Mouse (Mus musculus) liver, postnatal 0 days (tissue): ENCODE data around the gene Gm20431. TPM values are rescaled to one million over a fixed set of nuclear protein-coding genes. Genes with fewer than 3 reads are reported as not detected.

Experiments used
- ATAC-seq: fragments of 200-750 bp; cut with Nextera tagmentation; 2 replicates; pipeline ENCODE4 v1.8.0; 2017; ENCODE audit warnings: mild to moderate bottlenecking, moderate library complexity
- DNase-seq: peaks from one replicate; pipeline ENCODE4 v3.0.0-alpha.2; 2016
- H3K27ac ChIP-seq: fragments of 300-500 bp; sonication (generic); 2 replicates; pipeline ENCODE4 v1.5.1; 2014; ENCODE audit warnings: antibody characterized with exemption, moderate library complexity, mild to moderate bottlenecking, low read depth
- H3K27me3 ChIP-seq: fragments of 300-500 bp; sonication (generic); 2 replicates; pipeline ENCODE4 v1.6.1; 2014; ENCODE audit warnings: low read length, control low read depth, mixed read lengths; ENCODE audit not compliant: insufficient read depth
- H3K36me3 ChIP-seq: fragments of 300-500 bp; sonication (generic); replicated peaks from 2 replicates; pipeline ENCODE4 v1.6.1; 2014; ENCODE audit warnings: mild to moderate bottlenecking, control low read depth, low read length, moderate library complexity, mixed read lengths; ENCODE audit not compliant: insufficient read depth
- H3K4me1 ChIP-seq: fragments of 300-500 bp; sonication (generic); 2 replicates; pipeline ENCODE4 v1.6.1; 2014; ENCODE audit warnings: antibody characterized with exemption, mild to moderate bottlenecking, control low read depth; ENCODE audit not compliant: insufficient read depth
- H3K4me2 ChIP-seq: fragments of 300-500 bp; sonication (generic); 2 replicates; pipeline ENCODE4 v1.6.1; 2014; ENCODE audit warnings: low read depth, mild to moderate bottlenecking, low read length, moderate library complexity, mixed read lengths
- H3K4me3 ChIP-seq: fragments of 300-500 bp; sonication (generic); 2 replicates; pipeline ENCODE4 v1.5.1; 2014; ENCODE audit warnings: low read depth, low read length
- H3K9ac ChIP-seq: fragments of 300-500 bp; sonication (generic); replicated peaks from 2 replicates; pipeline ENCODE4 v1.6.1; 2014; ENCODE audit warnings: mild to moderate bottlenecking, moderate library complexity
- H3K9me3 ChIP-seq: fragments of 300-500 bp; sonication (generic); 2 replicates; pipeline ENCODE4 v1.6.1; 2016; ENCODE audit warnings: mild to moderate bottlenecking, control low read depth, low read length, mixed read lengths
- CTCF ChIP-seq: sonication (generic); IDR thresholded peaks from 2 replicates; pipeline ENCODE4 v1.5.1; 2016; ENCODE audit warnings: antibody characterized with exemption, low read depth
- EP300 ChIP-seq: IDR thresholded peaks from 2 replicates; pipeline ENCODE4 v1.6.1; 2016; ENCODE audit warnings: antibody characterized with exemption, low read depth, mild to moderate bottlenecking
- WGBS: fragments of 180-500 bp; shearing (Covaris S2); extraction: QIAGEN DNeasy Blood & Tissue Kit; methylation state at CpG from one replicate; pipeline ENCODE4 v1.1.7; 2014; ENCODE audit not compliant: insufficient replicate concordance; 5-methylcytosine and 5-hydroxymethylcytosine counted together
- polyA plus RNA-seq: library from polyadenylated mRNA; unstranded; fragments of >200 nt; fragmentation: Nextera tagmentation; extraction: Ambion mirVana; gene quantifications from 2 replicates; pipeline ENCODE4 v1.2.1, GENCODE M21; 2015

The Gm20431 gene
- polyA plus RNA-seq, 1 experiment from 2014 or later: 1.7 TPM

DNA sequence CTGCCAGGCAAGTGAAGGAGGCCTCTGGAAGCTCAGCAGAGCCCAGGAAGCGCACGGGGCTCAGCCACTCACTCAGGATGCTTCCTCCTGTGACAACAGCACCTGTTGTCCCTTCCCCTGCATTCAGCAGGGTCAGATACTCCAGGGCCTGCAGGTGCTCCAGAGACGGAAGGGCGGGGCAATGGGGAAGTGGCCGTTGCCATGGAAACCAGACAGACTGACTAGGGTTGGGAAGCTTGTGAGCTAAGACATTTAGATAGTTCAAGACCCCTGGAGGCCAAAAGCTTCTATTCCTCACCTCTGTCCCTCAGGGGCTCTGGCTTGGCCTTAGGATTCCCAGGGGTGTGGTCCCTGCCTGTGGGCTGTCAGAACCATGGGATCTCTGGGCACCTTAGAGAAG, 82.8 kb downstream of the Gm20431 start:
- no peak for TF ChIP-seq CTCF
- no peak for TF ChIP-seq EP300
- H3K4me2 ChIP-seq: no peak overlapping the region; the same call in 1 of the 2 replicates
- H3K4me1 ChIP-seq: peaks cover 7% of the 10 kb centered on the region
- DNase-seq: peak; percentile 62
- 36% methylated on average over 5 of the region's 5 CpGs for WGBS
- H3K27ac ChIP-seq: no peak overlapping the region
- H3K9ac ChIP-seq: no peak overlapping the region
- no peaks in the 10 kb centered on the region for H3K9me3 ChIP-seq
- no peaks in the 10 kb centered on the region for H3K27me3 ChIP-seq
- 0 out of 2 replicates have a peak, but pooled peaks have one; percentile 8 for ATAC-seq
- no peaks in the 10 kb centered on the region; the same call in 1 of the 2 replicates for H3K36me3 ChIP-seq
- no peak overlapping the region for H3K4me3 ChIP-seq

DNA sequence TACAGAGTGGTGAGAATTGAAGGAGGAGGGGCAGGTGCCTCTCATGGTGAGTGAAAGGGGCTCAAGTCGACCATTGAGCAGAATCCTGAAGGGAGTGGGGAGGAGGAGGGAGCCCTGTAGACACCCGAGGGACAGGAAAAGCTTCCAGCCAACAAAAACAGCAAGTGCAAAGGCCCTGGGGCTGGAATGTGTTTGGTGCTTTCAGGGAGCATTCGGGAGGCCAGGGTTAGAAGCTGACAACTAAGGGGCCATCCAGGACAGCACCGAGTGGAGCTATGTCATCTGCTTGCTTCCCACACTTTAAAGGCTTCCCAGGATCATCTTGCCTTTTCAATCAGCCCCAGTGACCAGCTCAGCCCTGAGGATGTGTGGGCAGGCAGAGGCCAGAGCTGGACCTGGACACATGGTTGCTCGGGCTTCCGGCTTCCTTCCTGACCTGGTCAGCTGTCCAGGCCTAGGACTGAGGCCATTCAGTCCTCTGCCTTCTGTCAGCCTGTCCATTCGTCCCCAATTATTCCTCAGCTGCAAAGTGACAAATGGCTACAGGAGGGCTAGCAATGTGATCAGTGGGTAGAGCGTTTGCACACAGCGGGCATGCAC, 84.0 kb downstream of the Gm20431 start:
- H3K27ac ChIP-seq: no peak overlapping the region
- TF ChIP-seq CTCF: no peak
- no peak for TF ChIP-seq EP300
- no peak overlapping the region for H3K9ac ChIP-seq
- no peak for DNase-seq
- H3K9me3 ChIP-seq: no peaks in the 10 kb centered on the region
- no peak for ATAC-seq
- peaks cover 3% of the 10 kb centered on the region for H3K4me1 ChIP-seq
- H3K4me3 ChIP-seq: no peak overlapping the region
- no peak overlapping the region for H3K4me2 ChIP-seq
- 68% methylated on average over 9 of the region's 9 CpGs for WGBS
- no peaks in the 10 kb centered on the region for H3K27me3 ChIP-seq
- no peaks in the 10 kb centered on the region; the same call in 1 of the 2 replicates for H3K36me3 ChIP-seq

DNA sequence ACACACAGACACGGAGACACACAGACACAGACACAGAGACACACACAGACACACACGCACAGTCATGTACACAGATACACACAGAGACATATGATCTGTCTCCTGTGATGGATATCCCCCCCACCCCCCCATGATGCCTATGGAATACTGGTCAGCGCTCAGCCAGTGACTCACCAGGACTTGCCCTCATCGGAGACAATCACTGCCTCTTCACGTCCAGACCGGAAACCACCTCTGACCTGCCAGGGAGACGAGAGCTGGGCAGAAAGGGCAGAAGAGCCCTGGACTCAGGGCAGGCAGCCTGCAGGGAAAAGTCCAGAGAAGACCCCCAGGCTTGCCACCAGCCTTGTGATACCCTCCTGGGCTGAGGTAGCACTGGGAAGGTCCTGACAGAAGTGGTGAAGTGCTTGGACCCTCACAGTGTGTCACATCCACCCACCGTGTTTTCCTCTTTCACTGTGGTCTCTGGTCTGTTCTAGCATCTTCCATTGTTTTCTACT, 85.1 kb downstream of the Gm20431 start:
- Histone ChIP-seq H3K4me3 (no peak overlapping the region), H3K4me2 (no peak overlapping the region), H3K9ac (no peak overlapping the region), H3K27me3 (no peaks in the 10 kb centered on the region), H3K36me3 (no peaks in the 10 kb centered on the region; the same call in 1 of the 2 replicates), H3K27ac (no peak overlapping the region), H3K4me1 (peaks cover 3% of the 10 kb centered on the region), H3K9me3 (no peaks in the 10 kb centered on the region)
- TF ChIP-seq EP300: no peak
- TF ChIP-seq CTCF: no peak
- 75% methylated on average over 8 of the region's 8 CpGs for WGBS
- ATAC-seq (no peak), DNase-seq (no peak)

DNA sequence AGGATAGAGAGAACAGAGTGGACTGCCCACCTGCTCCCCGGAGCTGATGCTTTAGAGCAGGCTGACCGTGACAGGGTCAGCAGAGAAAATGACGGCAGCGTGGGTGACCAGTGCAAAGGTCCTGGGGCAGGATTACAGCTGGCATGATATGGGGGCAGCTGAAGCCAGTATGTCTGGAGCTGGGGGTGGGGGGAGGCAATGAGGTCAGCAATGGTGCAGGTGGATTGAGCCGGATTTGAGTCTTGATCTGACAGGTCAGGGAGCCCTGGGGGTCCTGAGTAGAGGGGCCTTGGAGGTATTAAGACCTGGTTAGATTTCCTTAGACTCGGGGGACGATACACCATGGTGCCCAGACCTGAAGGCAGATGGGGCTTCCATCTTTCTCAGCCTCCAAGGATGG, 85.7 kb downstream of the Gm20431 start:
- H3K9me3 ChIP-seq: no peaks in the 10 kb centered on the region
- no peak for ATAC-seq
- no peaks in the 10 kb centered on the region for H3K27me3 ChIP-seq
- H3K4me2 ChIP-seq: no peak overlapping the region
- 81% methylated on average over 7 of the region's 7 CpGs for WGBS
- TF ChIP-seq CTCF (no peak), EP300 (no peak)
- H3K36me3 ChIP-seq: no peaks in the 10 kb centered on the region; the same call in 1 of the 2 replicates
- DNase-seq: no peak
- H3K9ac ChIP-seq: no peak overlapping the region
- peaks cover 3% of the 10 kb centered on the region for H3K4me1 ChIP-seq
- no peak overlapping the region for H3K4me3 ChIP-seq
- H3K27ac ChIP-seq: no peak overlapping the region

DNA sequence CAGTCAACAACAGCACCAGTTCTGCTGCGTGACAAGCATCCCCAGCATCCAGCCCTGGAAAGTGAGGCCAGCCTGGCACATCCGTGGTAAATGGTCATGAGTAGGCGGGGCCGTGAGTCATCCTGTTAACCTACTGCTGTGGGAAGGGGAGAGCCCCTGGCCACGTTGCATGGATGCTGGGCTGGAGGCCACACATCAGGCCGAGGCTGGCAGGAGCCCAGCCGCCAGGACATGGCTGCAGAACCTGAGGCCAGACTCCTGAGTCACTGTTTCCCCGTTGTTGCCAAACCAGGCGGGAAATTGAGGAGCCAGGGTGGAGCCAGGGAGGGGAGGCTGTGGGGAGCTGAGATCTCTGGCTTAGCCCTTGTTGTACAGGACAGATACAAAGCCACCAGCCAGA, 86.5 kb downstream of the Gm20431 start:
- 54% methylated on average over 9 of the region's 9 CpGs for WGBS
- Histone ChIP-seq H3K36me3 (no peaks in the 10 kb centered on the region; the same call in 1 of the 2 replicates), H3K9ac (no peak overlapping the region), H3K9me3 (no peaks in the 10 kb centered on the region), H3K27ac (no peak overlapping the region), H3K27me3 (no peaks in the 10 kb centered on the region), H3K4me3 (no peak overlapping the region), H3K4me2 (no peak overlapping the region), H3K4me1 (peaks cover 6% of the 10 kb centered on the region)
- TF ChIP-seq EP300 (no peak), CTCF (no peak)
- ATAC-seq (0 out of 2 replicates have a peak, but pooled peaks have one; percentile 12), DNase-seq (no peak)

DNA sequence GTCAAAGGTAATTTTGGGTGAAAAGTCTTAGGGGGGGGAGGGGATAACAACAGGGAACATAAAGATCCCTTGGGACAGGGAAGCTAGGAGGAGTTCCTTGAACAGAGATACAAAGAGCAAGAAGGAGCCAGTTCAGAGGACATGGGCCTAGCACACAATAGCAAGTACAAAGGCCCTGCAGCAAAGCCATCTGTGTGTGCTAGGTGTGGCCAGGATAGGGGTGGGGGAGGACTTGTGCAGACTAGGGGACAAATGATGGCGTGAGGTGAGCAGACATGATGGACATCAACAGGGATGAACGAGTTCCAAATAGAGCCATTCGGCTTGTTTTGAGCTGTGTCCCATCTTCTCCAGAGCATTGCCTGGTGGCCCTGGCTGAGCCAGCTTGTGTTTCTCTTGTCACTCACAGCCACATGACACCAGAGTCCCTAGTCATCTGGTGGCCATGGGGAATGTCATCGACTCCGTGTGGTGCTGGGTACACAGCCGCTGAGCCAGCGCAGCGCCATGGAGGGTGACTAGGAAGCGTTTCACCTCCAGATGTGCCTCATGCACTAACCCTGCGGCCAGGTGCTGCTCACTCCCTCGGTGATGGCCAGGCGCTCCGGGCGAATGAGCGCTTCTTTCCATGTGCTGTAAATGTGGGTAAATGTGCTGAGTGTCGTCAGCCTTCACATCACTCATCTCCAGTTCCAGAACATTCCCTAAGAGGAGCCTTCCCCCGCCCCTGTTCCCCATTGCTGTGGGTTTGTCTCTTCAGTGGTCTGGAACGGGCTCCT, 89.7 kb downstream of the Gm20431 start:
- Histone ChIP-seq H3K27me3 (no peaks in the 10 kb centered on the region), H3K4me2 (no peak overlapping the region), H3K9me3 (no peaks in the 10 kb centered on the region), H3K4me3 (no peak overlapping the region), H3K9ac (no peak overlapping the region), H3K4me1 (peaks cover 3% of the 10 kb centered on the region; the same call in 1 of the 2 replicates), H3K36me3 (no peaks in the 10 kb centered on the region), H3K27ac (no peak overlapping the region)
- 70% methylated on average over 18 of the region's 18 CpGs for WGBS
- no peak for DNase-seq
- ATAC-seq: no peak
- no peak for TF ChIP-seq EP300
